22 mouse cellular contexts compared by ENCODE assay signal in genomic region chr14:102106165-102106564, GRCm38 (mm10).
A peak's percentile ranks its signal among the peaks of the same experiment; 100 is the strongest.
DNase-seq lines count a peak whose midpoint lies in the region; ATAC-seq and TF ChIP-seq lines count a peak whose summit lies in the region.
"Had no signal": no experiment of that assay in that cellular context is flagged by ENCODE, and none has a peak within 500 bp of the region (broad histone marks: within the 10 kb centered on the region; RNA-seq: fewer than 3 reads in every experiment).

No protein-coding gene starts in this region.

- no peaks in the 10 kb centered on the region for H3K4me1 ChIP-seq in cerebellum, adult 2 months (ENCODE audit: control insufficient read depth, insufficient read depth, low read length)
- H3K4me1 ChIP-seq: embryonic facial prominence, embryonic 10.5 days; embryonic facial prominence, embryonic 12.5 days; forebrain, embryonic 13.5 days; forebrain, embryonic 15.5 days had no signal

- H3K27ac ChIP-seq in cerebellum, adult 2 months (ENCODE audit: insufficient read depth, low read length): no peak overlapping the region
- H3K27ac ChIP-seq: embryonic facial prominence, embryonic 10.5 days; embryonic facial prominence, embryonic 12.5 days; forebrain, embryonic 13.5 days; forebrain, embryonic 15.5 days had no signal

- 90% methylated on average over 3 of the region's 3 CpGs for WGBS in cerebellum, adult 2 months

- H3K27me3 ChIP-seq in cerebellum, adult 2 months (ENCODE audit: control insufficient read depth, insufficient read depth, low read length): no peaks in the 10 kb centered on the region
- H3K27me3 ChIP-seq: CH12.LX; embryonic facial prominence, embryonic 12.5 days; forebrain, embryonic 13.5 days; forebrain, embryonic 15.5 days had no signal

- TF ChIP-seq CTCF in cerebellum, adult 2 months (IDR thresholded peaks at IDR 0.05; ENCODE audit: borderline replicate concordance, insufficient read depth, low read depth, low read length): no peak

- H3K4me3 ChIP-seq in cerebellum, adult 2 months (replicated peaks; ENCODE audit: insufficient read depth, low read depth, low read length): no peak overlapping the region
- H3K4me3 ChIP-seq: embryonic facial prominence, embryonic 10.5 days; embryonic facial prominence, embryonic 12.5 days; forebrain, embryonic 13.5 days; forebrain, embryonic 15.5 days had no signal

- TF ChIP-seq POLR2A in cerebellum, adult 2 months (IDR thresholded peaks at IDR 0.05; ENCODE audit: borderline replicate concordance, insufficient read depth, low read length): no peak

- peak; percentile 87 for ATAC-seq in frontal cortex, adult (ENCODE audit: low TSS enrichment)
- ATAC-seq: activated CD4-positive, CD25-positive, alpha-beta regulatory T cell, adult 4 months; CD4-positive, CD25-positive, alpha-beta regulatory T cell, adult 4 months; forebrain, embryonic 13.5 days; forebrain, embryonic 15.5 days; Patski had no signal

- DNase-seq in frontal cortex, postnatal 14 days (ENCODE audit: low spot score in 2 of 2): no peak
- peak; percentile 3 for DNase-seq in layer of hippocampus, adult 9-11 months
- DNase-seq in layer of hippocampus, adult 9-10 months (ENCODE audit: low spot score): no peak
- DNase-seq in right cerebral cortex, adult 2 months (ENCODE audit: low spot score in 2 of 2): peak; percentile 5 to 14
- no peak for DNase-seq in right cerebral cortex, postnatal 25 days
- no peak for DNase-seq in cerebellum, adult 2 months
- DNase-seq: adrenal gland, adult 8-10 months; adrenal gland, postnatal 14 days; adrenal gland, postnatal 36 days; B cell, adult 2 months; cerebellum, adult 11 months; cerebellum, adult 18-20 months; cerebellum, adult 9-10 months had no signal

Comparison
In these comparisons a context has a peak if more than half of its experiments do, and no peak if none do; other contexts are left out.
1. DNase-seq: peak in layer of hippocampus, adult 9-11 months (single experiment) and right cerebral cortex, adult 2 months (2 of 2); none in frontal cortex, postnatal 14 days (0 of 2), layer of hippocampus, adult 9-10 months (single experiment), right cerebral cortex, postnatal 25 days (single experiment) and cerebellum, adult 2 months (0 of 2).